Mouse (Mus musculus) T-helper 17 cell (primary cell): Measurements from ENCODE around the gene Incenp.

Source experiments
- in situ Hi-C, 2 experiments: fragments of 300-600 bp; cut with MboI, MseI; formaldehyde crosslinking; loops; 1 replicate in 1 of 2; 2 replicates in 1 of 2; pipeline ENCODE4 v1.15.1; 2025; ENCODE audit warnings: high pct_unique_total_duplicates in 2 of 2

Gene Incenp

GRCm38 (mm10) chr19:9836581-9837340 is 62.6 kb downstream of the Incenp start:
- in situ Hi-C loops = loop anchor here in 1 of 2 experiments (25.0 kb wide), 1 partner anchor 824 kb away; no protein-coding TSS in a partner anchor
